Mouse (Mus musculus) testis, adult 2 months (tissue): Measurements from ENCODE around the gene C2. TPM values are rescaled to one million over a fixed set of nuclear protein-coding genes. Genes with fewer than 3 reads are reported as not detected.

Experiments
- H3K27ac ChIP-seq: fragments of 200-500 bp; 2 replicates; pipeline ENCODE4 v1.5.1; 2012; ENCODE audit warnings: low read depth, low read length; ENCODE audit not compliant: control insufficient read depth, insufficient read depth
- H3K27me3 ChIP-seq: fragments of 200-500 bp; 2 replicates; pipeline ENCODE4 v1.6.1; 2012; ENCODE audit warnings: mild to moderate bottlenecking, low read length, moderate library complexity; ENCODE audit not compliant: control insufficient read depth, insufficient read depth
- H3K36me3 ChIP-seq: fragments of 200-500 bp; 2 replicates; pipeline ENCODE4 v1.6.1; 2012; ENCODE audit warnings: mild to moderate bottlenecking, low read length; ENCODE audit not compliant: control insufficient read depth, insufficient read depth
- H3K4me1 ChIP-seq: fragments of 200-500 bp; 2 replicates; pipeline ENCODE4 v1.6.1; 2012; ENCODE audit warnings: low read length; ENCODE audit not compliant: control insufficient read depth, insufficient read depth
- H3K4me3 ChIP-seq: fragments of 200-500 bp; 2 replicates; pipeline ENCODE4 v1.5.1; 2012; ENCODE audit warnings: low read depth, mild to moderate bottlenecking, low read length, moderate library complexity, mixed read lengths; ENCODE audit not compliant: control insufficient read depth
- CTCF ChIP-seq: fragments of 200-500 bp; IDR thresholded peaks from 2 replicates; pipeline ENCODE4 v1.5.1; 2012; ENCODE audit warnings: low read depth, mild to moderate bottlenecking, inconsistent platforms, low read length, moderate library complexity; ENCODE audit not compliant: control insufficient read depth, insufficient read depth, insufficient replicate concordance
- POLR2A ChIP-seq: fragments of 200-500 bp; IDR thresholded peaks from 2 replicates; pipeline ENCODE4 v1.6.1; 2012; ENCODE audit warnings: low read depth, mild to moderate bottlenecking, inconsistent platforms, low read length, moderate library complexity; ENCODE audit not compliant: control insufficient read depth
- polyA plus RNA-seq: library from polyadenylated mRNA; depleted of rRNA; stranded (reverse); fragments of >200 nt; gene quantifications from 2 replicates; pipeline ENCODE4 v1.2.3, GENCODE M21; 2012

The C2 gene
- polyA plus RNA-seq, 1 experiment, result 15.3 TPM

GRCm38 (mm10) chr17:34934830-34935229 is 36.8 kb upstream of the C2 start:
- H3K27me3 ChIP-seq, result no peaks in the 10 kb centered on the region

GRCm38 (mm10) chr17:34934031-34934430 is 36.0 kb upstream of the C2 start:
- Histone ChIP-seq H3K27me3 (no peaks in the 10 kb centered on the region), H3K27ac (no peak overlapping the region), H3K4me1 (peaks cover 26% of the 10 kb centered on the region), H3K36me3 (no peaks in the 10 kb centered on the region), H3K4me3 (peak overlapping the region; percentile 23)
- no peak for TF ChIP-seq CTCF
- no peak for TF ChIP-seq POLR2A

More at GRCm38 (mm10) chr17:34934830-34935229, 36.8 kb upstream of the C2 start:
- Histone ChIP-seq H3K27ac (no peak overlapping the region), H3K4me1 (peaks cover 26% of the 10 kb centered on the region), H3K4me3 (peak overlapping the region; percentile 8), H3K36me3 (no peaks in the 10 kb centered on the region)
- no peak for TF ChIP-seq CTCF
- TF ChIP-seq POLR2A, result no peak

GRCm38 (mm10) chr17:34932287-34932686 is 34.2 kb upstream of the C2 start:
- Histone ChIP-seq H3K36me3 (no peaks in the 10 kb centered on the region), H3K4me3 (no peak overlapping the region), H3K27me3 (no peaks in the 10 kb centered on the region), H3K27ac (no peak overlapping the region), H3K4me1 (peaks cover 26% of the 10 kb centered on the region)
- no peak for TF ChIP-seq CTCF
- no peak for TF ChIP-seq POLR2A

- H3K27ac ChIP-seq, result no peak overlapping the region
- peak overlapping the region; percentile 90 for H3K4me3 ChIP-seq
- TF ChIP-seq POLR2A, result no peak
- TF ChIP-seq CTCF, result no peak
- H3K27me3 ChIP-seq, result no peaks in the 10 kb centered on the region
- no peaks in the 10 kb centered on the region for H3K36me3 ChIP-seq
- H3K4me1 ChIP-seq, result peaks cover 26% of the 10 kb centered on the region
Observed at GRCm38 (mm10) chr17:34931735-34932098, 33.7 kb upstream of the C2 start.

- Histone ChIP-seq H3K27me3 (no peaks in the 10 kb centered on the region), H3K27ac (0 out of 2 replicates have a peak within 1 kb of the TSS, but pooled peaks have one; percentile 3), H3K4me3 (peak within 1 kb of the TSS; percentile 90), H3K4me1 (peaks cover 26% of the 10 kb centered on the region), H3K36me3 (no peaks in the 10 kb centered on the region)
- TF ChIP-seq CTCF (peak; percentile 29; the same call in 1 of the 2 replicates), POLR2A (peak; percentile 40; the same call in 1 of the 2 replicates)
Observed at GRCm38 (mm10) chr17:34931061-34931734, 33.1 kb upstream of the C2 start, which contains the start of gene Neu1. TSS of gene Neu1 (plus strand) at chr17:34931253.

GRCm38 (mm10) chr17:34928841-34929240 is 30.8 kb upstream of the C2 start:
- TF ChIP-seq CTCF (no peak), POLR2A (no peak)
- Histone ChIP-seq H3K4me3 (no peak overlapping the region), H3K27me3 (no peaks in the 10 kb centered on the region), H3K36me3 (no peaks in the 10 kb centered on the region), H3K27ac (no peak overlapping the region), H3K4me1 (peaks cover 14% of the 10 kb centered on the region)

- Histone ChIP-seq H3K27ac (no peak overlapping the region), H3K4me3 (no peak overlapping the region)
Observed at GRCm38 (mm10) chr17:34927306-34928019, 29.4 kb upstream of the C2 start.

More at GRCm38 (mm10) chr17:34927306-34928019, 29.4 kb upstream of the C2 start:
- TF ChIP-seq POLR2A (no peak), CTCF (no peak)
- Histone ChIP-seq H3K4me1 (peaks cover 13% of the 10 kb centered on the region), H3K27me3 (no peaks in the 10 kb centered on the region), H3K36me3 (no peaks in the 10 kb centered on the region)
